Mouse (Mus musculus) limb, embryonic 12.5 days (tissue): ENCODE results near the gene Fam118b. TPM values are rescaled to one million over a fixed set of nuclear protein-coding genes. Genes with fewer than 3 reads are reported as not detected.

Source experiments
- ATAC-seq: fragments of 200-750 bp; cut with Nextera tagmentation; 2 replicates; pipeline ENCODE4 v1.8.0; 2017; ENCODE audit warnings: low read depth, moderate TSS enrichment; ENCODE audit not compliant: insufficient number of reproducible peaks, insufficient read depth, low FRiP score, low TSS enrichment
- H3K27ac ChIP-seq: fragments of 300-500 bp; sonication (generic); 2 replicates; pipeline ENCODE4 v1.5.1; 2016; ENCODE audit warnings: mild to moderate bottlenecking, moderate library complexity
- H3K27me3 ChIP-seq: fragments of 300-500 bp; sonication (generic); 2 replicates; pipeline ENCODE4 v1.6.1; 2016; ENCODE audit warnings: mild to moderate bottlenecking, moderate library complexity
- H3K36me3 ChIP-seq: fragments of 300-500 bp; sonication (generic); 2 replicates; pipeline ENCODE4 v1.6.1; 2016; ENCODE audit warnings: mild to moderate bottlenecking, moderate library complexity
- H3K4me1 ChIP-seq: fragments of 300-500 bp; sonication (generic); replicated peaks from 2 replicates; pipeline ENCODE4 v1.6.1; 2016
- H3K4me2 ChIP-seq: fragments of 300-500 bp; sonication (generic); 2 replicates; pipeline ENCODE4 v1.6.1; 2016; ENCODE audit warnings: mild to moderate bottlenecking, moderate library complexity
- H3K4me3 ChIP-seq: fragments of 300-500 bp; sonication (generic); replicated peaks from 2 replicates; pipeline ENCODE4 v1.5.1; 2016; ENCODE audit warnings: mild to moderate bottlenecking
- H3K9ac ChIP-seq: fragments of 300-500 bp; sonication (generic); replicated peaks from 2 replicates; pipeline ENCODE4 v1.6.1; 2016; ENCODE audit warnings: mild to moderate bottlenecking, moderate library complexity
- H3K9me3 ChIP-seq: fragments of 300-500 bp; sonication (generic); 2 replicates; pipeline ENCODE4 v1.6.1; 2016; ENCODE audit warnings: mild to moderate bottlenecking, moderate library complexity
- WGBS: fragments of 180-500 bp; shearing (Covaris S2); methylation state at CpG from one replicate; pipeline ENCODE4 v1.1.7; 2016; 5-methylcytosine and 5-hydroxymethylcytosine counted together
- polyA plus RNA-seq: library from polyadenylated mRNA; unstranded; fragments of >200 nt; fragmentation: Nextera tagmentation; extraction: Ambion mirVana; gene quantifications from 2 replicates; pipeline ENCODE4 v1.2.1, GENCODE M21; 2016

The Fam118b gene
- 52.7 and 55.6 TPM in 2 replicates for polyA plus RNA-seq

DNA sequence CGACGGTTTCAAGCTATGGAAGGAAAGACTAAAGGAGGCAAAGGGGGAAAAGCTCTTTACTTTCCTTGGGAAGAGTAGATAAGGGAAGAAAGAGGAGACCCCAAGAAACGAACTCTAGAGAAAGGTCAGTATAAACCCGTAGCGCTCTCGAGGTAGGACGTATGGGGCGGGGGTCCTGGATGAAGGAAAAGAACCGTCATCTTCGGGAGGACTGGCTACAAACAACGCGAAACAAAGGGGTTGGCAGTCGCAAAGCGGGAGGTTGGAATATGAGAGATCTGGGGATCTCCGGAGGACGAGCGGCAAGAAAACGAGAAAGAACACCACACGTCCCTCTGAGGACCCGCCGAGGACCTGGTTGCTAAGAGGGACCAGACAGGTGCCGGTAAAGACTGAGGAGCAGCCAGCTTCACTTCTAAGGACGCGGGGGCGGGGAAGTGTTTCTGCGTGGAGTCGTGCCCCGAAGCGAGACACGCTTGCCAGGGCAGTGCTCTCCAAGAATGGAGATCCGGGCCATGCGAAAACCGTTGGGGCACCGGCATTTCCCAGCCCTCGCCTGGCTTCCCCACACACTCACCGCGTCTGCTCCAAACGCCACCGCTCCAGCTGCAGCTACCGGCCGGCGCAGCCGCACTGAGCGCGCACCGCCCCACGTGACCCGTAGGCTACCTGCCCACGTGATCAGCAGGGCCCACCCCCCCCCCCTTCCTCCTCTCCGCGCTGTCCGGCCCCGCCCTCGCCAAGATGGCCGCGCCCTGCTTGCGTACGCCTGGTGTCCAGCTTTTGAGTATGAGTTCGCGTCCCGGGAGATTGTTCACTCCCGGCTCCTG is at the start of gene Fam118b, which contains the start of gene Rpusd4:
Fam118b (minus strand) TSS at position 660 of the 830 bp plus-strand sequence.
Rpusd4 (plus strand) TSS at position 720 of the 830 bp plus-strand sequence.
- H3K9me3 ChIP-seq, result no peaks in the 10 kb centered on the region
- H3K27me3 ChIP-seq, result no peaks in the 10 kb centered on the region
- H3K4me1 ChIP-seq, result peaks cover 15% of the 10 kb centered on the region
- under 1% methylated on average over 62 of the region's 62 CpGs for WGBS
- peak within 1 kb of the TSS; percentile 64 for H3K9ac ChIP-seq
- peak within 1 kb of the TSS; percentile 68 for H3K27ac ChIP-seq
- peak; percentile 90 for ATAC-seq
- H3K4me2 ChIP-seq, result peak within 1 kb of the TSS; percentile 79
- peak within 1 kb of the TSS; percentile 72 for H3K4me3 ChIP-seq
- H3K36me3 ChIP-seq, result peaks cover 26% of the 10 kb centered on the region

DNA sequence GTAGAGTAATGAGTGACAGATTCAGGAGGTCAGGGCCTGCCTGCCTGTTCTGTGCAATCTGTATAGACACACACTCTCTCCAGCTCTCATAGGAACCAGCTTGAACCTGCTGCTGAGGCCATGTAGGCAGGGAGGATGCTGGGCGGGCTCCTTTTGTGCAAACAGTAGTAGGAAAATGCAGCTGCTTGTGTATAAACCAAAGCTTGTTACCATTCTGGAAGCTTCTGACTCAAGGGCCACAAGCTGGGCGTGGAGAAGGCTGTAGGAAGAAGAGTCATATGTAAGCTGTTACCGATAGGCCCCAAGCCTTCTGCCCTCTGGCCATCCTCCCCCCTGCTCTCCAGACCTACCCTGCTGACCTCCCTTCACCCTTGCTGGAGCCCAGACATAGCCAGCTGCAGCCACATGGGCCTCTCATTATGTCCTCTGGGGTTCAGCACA is 49.2 kb upstream of the Fam118b start:
- H3K4me3 ChIP-seq, result no peak overlapping the region
- peak overlapping the region; percentile 29; the same call in 1 of the 2 replicates for H3K27ac ChIP-seq
- 0 out of 2 replicates have a peak, but pooled peaks cover 4% of the 10 kb centered on the region for H3K27me3 ChIP-seq
- 0 out of 2 replicates have a peak overlapping the region, but pooled peaks have one; percentile 34 for H3K9ac ChIP-seq
- WGBS, result 40% methylated on average over 3 of the region's 3 CpGs
- H3K4me1 ChIP-seq, result peaks cover 71% of the 10 kb centered on the region
- ATAC-seq, result no peak
- H3K9me3 ChIP-seq, result no peaks in the 10 kb centered on the region
- no peak overlapping the region; the same call in 1 of the 2 replicates for H3K4me2 ChIP-seq
- H3K36me3 ChIP-seq, result no peaks in the 10 kb centered on the region

DNA sequence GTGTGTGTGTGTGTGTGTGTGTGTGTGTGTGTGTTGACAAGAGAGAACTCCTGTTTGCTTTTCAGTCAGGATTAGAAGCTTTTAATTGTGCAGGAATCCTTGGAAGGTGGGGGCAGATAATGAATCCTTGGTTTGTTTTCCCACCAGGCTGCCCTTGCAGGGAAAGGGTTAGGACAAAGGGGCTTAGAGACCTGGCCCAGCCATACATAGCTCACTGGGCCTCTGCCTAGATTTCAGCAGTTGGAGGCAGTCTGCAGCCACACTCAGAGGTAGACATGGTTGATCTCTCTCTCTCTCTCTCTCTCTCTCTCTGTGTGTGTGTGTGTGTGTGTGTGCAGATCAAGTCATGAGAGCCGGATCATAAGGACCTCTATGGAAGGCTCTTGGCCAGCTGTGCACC is 46.6 kb upstream of the Fam118b start:
- no peak overlapping the region for H3K4me3 ChIP-seq
- no peaks in the 10 kb centered on the region for H3K36me3 ChIP-seq
- ATAC-seq, result no peak
- peaks cover 65% of the 10 kb centered on the region for H3K4me1 ChIP-seq
- H3K27ac ChIP-seq, result peak overlapping the region; percentile 64; the same call in 1 of the 2 replicates
- no peaks in the 10 kb centered on the region for H3K27me3 ChIP-seq
- H3K4me2 ChIP-seq, result no peak overlapping the region
- 63% methylated on average over 1 of the region's 1 CpGs for WGBS
- 0 out of 2 replicates have a peak overlapping the region, but pooled peaks have one; percentile 8 for H3K9ac ChIP-seq
- H3K9me3 ChIP-seq, result no peaks in the 10 kb centered on the region

DNA sequence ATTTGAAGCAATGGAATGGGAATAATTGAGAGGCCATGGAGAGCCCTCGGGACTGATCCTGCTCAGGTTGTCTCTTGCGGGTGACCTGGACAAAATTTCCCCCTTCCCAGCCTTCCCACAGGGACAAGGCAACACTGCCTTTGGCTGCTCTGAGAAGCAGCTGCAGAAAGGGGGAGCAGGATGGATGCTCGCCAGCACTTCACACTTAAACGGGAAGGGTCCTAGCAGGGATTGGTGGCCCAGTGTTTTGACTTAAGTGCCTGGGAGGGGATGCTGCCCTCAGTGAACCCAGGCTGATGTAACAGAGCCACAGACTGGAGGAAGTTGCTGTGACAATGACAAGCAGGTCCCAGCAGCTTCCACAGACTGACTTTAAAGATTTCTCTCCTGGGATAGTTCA is 46.0 kb upstream of the Fam118b start:
- H3K27me3 ChIP-seq, result no peaks in the 10 kb centered on the region
- peaks cover 59% of the 10 kb centered on the region for H3K4me1 ChIP-seq
- H3K4me3 ChIP-seq, result no peak overlapping the region
- no peak for ATAC-seq
- no peak overlapping the region for H3K4me2 ChIP-seq
- H3K9me3 ChIP-seq, result no peaks in the 10 kb centered on the region
- H3K9ac ChIP-seq, result 0 out of 2 replicates have a peak overlapping the region, but pooled peaks have one; percentile 8
- no peaks in the 10 kb centered on the region for H3K36me3 ChIP-seq
- H3K27ac ChIP-seq, result peak overlapping the region; percentile 64
- WGBS, result 19% methylated on average over 4 of the region's 4 CpGs

- Histone ChIP-seq H3K4me2 (no peak overlapping the region), H3K4me1 (peaks cover 48% of the 10 kb centered on the region), H3K9me3 (no peaks in the 10 kb centered on the region), H3K36me3 (no peaks in the 10 kb centered on the region), H3K27me3 (no peaks in the 10 kb centered on the region), H3K9ac (no peak overlapping the region), H3K4me3 (no peak overlapping the region), H3K27ac (no peak overlapping the region)
- no peak for ATAC-seq
- 42% methylated on average over 3 of the region's 3 CpGs for WGBS
Measured at GRCm38 (mm10) chr9:35312516-35312915, 44.9 kb upstream of the Fam118b start.

DNA sequence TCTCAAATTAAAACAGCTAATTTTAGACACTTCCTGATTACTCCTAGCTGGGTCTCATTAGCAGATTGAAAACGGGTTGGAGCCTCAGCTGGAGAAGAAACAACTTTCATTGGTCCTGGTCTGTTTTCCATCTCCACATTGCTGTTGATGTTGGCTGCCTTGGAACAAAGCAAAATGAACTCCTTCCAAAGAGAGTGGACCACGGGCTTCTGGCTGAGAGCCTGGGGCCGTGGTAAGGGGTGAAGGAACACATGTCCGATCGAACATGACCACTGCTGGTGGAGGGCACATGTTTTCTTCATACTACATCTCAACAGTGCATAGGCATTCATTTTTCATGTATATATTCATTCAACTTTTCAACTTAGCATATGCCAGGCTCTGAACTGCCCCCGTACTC is 42.8 kb upstream of the Fam118b start:
- ATAC-seq, result no peak
- Histone ChIP-seq H3K9ac (no peak overlapping the region), H3K27me3 (no peaks in the 10 kb centered on the region), H3K9me3 (no peaks in the 10 kb centered on the region), H3K36me3 (no peaks in the 10 kb centered on the region), H3K4me2 (no peak overlapping the region), H3K27ac (peak overlapping the region; percentile 62), H3K4me1 (peaks cover 35% of the 10 kb centered on the region), H3K4me3 (no peak overlapping the region)
- WGBS, result 70% methylated on average over 6 of the region's 6 CpGs

DNA sequence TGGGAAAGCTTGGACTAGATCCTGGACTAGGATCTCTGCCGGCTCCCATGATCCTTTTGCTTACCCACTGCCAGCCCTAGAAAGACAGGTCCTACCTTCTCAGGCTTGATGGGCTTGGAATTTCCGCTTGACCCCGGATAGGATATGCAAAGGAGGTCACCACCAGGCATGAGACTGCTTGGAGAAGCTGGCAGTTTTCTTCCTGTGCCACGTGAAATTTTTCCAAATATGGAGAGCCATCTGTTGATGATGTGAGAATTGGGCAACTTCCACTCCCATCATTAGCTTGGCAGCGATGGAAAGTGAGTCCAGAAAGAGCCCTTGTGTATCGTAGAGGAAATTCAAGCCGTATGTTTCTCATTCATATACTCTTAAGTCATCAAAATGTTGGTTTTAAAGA is 39.9 kb upstream of the Fam118b start:
- Histone ChIP-seq H3K27ac (peak overlapping the region; percentile 4; the same call in 1 of the 2 replicates), H3K27me3 (no peaks in the 10 kb centered on the region), H3K4me2 (no peak overlapping the region), H3K9ac (no peak overlapping the region), H3K4me1 (peaks cover 7% of the 10 kb centered on the region), H3K36me3 (no peaks in the 10 kb centered on the region), H3K9me3 (no peaks in the 10 kb centered on the region), H3K4me3 (no peak overlapping the region)
- WGBS, result 34% methylated on average over 7 of the region's 7 CpGs
- no peak for ATAC-seq

DNA sequence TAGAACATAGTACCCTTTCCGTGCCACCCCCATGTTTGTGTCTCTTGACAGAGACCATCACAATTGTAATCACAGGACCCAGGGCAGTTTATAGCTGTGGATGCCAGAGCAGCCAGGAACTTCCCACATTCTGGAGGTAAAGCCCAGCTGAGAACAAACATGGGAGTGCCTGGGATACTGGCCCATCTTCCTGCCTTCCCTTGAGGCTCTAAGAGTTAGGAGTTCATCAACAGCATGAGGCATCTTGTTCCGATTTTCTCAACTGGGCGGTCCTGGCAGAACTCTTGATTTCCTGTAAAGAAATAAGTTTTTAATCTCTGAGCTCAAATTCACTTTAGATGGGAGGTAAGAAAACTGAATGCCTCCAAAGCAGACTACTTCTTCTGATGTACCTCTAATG is 34.6 kb upstream of the Fam118b start:
- Histone ChIP-seq H3K4me2 (no peak overlapping the region), H3K27me3 (no peaks in the 10 kb centered on the region), H3K4me1 (no peaks in the 10 kb centered on the region; the same call in 1 of the 2 replicates), H3K4me3 (no peak overlapping the region), H3K9me3 (no peaks in the 10 kb centered on the region), H3K9ac (no peak overlapping the region), H3K27ac (no peak overlapping the region), H3K36me3 (no peaks in the 10 kb centered on the region)
- 82% methylated on average over 3 of the region's 3 CpGs for WGBS
- no peak for ATAC-seq

- no peak overlapping the region for H3K4me3 ChIP-seq
Measured at GRCm38 (mm10) chr9:35297791-35298190, 30.2 kb upstream of the Fam118b start.

DNA sequence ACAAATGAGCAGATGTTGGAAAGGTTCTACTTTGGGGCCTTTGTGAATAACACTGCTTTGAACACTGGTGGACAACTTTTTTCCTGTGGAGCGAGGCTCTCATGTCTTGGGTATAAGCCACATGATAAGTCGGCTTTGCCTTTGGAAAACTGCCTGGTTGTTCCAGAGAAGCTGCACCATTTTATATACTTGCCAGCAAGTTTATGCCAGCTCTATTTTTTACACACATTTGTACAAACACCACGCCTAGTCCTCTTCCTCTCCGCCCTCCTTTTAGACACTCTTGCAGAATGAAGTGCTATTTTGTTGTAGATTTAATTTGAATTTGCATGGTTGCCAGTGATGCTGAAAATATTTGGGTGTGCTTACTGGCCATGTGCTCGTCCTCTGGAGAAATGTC is 25.9 kb upstream of the Fam118b start:
- no peak overlapping the region for H3K4me3 ChIP-seq
- H3K27ac ChIP-seq, result no peak overlapping the region
- H3K9me3 ChIP-seq, result peaks cover 6% of the 10 kb centered on the region
- H3K36me3 ChIP-seq, result no peaks in the 10 kb centered on the region
- no peaks in the 10 kb centered on the region for H3K27me3 ChIP-seq
- WGBS, result 91% methylated on average over 5 of the region's 5 CpGs
- no peak overlapping the region for H3K9ac ChIP-seq
- ATAC-seq, result no peak
- no peak overlapping the region for H3K4me2 ChIP-seq
- H3K4me1 ChIP-seq, result peaks cover 26% of the 10 kb centered on the region

More at GRCm38 (mm10) chr9:35297791-35298190, 30.2 kb upstream of the Fam118b start:
- no peaks in the 10 kb centered on the region for H3K36me3 ChIP-seq
- no peak overlapping the region for H3K27ac ChIP-seq
- peaks cover 6% of the 10 kb centered on the region for H3K9me3 ChIP-seq
- H3K27me3 ChIP-seq, result no peaks in the 10 kb centered on the region
- H3K9ac ChIP-seq, result no peak overlapping the region
- no peak for ATAC-seq
- 0 out of 2 replicates have a peak, but pooled peaks cover under 1% of the 10 kb centered on the region for H3K4me1 ChIP-seq
- no peak overlapping the region for H3K4me2 ChIP-seq

GRCm38 (mm10) chr9:35290916-35291315 is 23.3 kb upstream of the Fam118b start:
- H3K9me3 ChIP-seq, result no peaks in the 10 kb centered on the region
- H3K4me1 ChIP-seq, result peaks cover 29% of the 10 kb centered on the region
- H3K9ac ChIP-seq, result no peak overlapping the region
- H3K4me3 ChIP-seq, result no peak overlapping the region
- H3K4me2 ChIP-seq, result no peak overlapping the region
- H3K36me3 ChIP-seq, result no peaks in the 10 kb centered on the region
- H3K27ac ChIP-seq, result no peak overlapping the region
- no peak for ATAC-seq
- 76% methylated on average over 4 of the region's 4 CpGs for WGBS
- H3K27me3 ChIP-seq, result no peaks in the 10 kb centered on the region
